Mouse (Mus musculus) lung, adult 2 months (tissue): Measurements from ENCODE around the gene Rnf169.

ENCODE experiments used
- CTCF ChIP-seq: fragments of 200-500 bp; IDR thresholded peaks from 2 replicates; pipeline ENCODE4 v1.5.1; 2011; ENCODE audit warnings: mild to moderate bottlenecking, low read length, control low read depth; ENCODE audit not compliant: insufficient read depth
- POLR2A ChIP-seq: fragments of 200-500 bp; IDR thresholded peaks from 2 replicates; pipeline ENCODE4 v1.6.1; 2011; ENCODE audit warnings: low read depth, mild to moderate bottlenecking, control low read depth, low read length, borderline replicate concordance; ENCODE audit errors: extremely low read depth

DNA sequence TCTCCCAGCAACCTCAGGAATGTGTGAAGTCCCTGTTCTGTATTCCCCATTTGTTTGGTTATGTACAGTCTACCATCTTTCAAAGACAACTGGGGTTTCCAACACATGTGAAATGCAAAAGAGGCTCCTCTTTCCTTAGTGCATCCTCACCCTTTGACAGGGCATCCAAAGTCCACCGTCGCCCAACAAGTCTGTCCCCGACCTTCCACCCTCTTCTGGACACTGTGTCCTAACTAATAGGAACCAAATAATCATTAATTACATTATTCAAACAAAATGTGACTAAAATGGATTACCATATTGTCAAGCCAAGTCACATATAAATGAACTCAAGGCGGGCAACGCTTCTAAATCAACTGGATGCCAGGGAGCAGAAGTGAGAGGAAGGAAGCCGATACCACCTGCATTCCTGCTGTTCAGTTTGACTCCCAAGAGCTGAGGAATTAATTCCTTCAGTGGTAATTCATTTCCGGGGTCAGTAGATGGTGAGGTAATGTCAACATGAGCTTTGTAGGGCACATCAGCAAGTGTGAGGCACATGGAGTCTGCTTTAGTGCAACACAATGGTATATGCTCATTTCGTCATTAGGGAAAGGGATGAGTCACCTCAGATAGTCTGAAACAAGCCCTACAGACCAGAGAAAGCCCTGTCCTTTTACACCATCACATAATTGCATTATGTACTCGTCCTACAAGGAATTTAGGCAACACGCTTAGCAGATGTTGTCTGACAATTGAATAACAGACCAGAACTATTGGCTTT, 5.9 kb downstream of the Rnf169 start:
- TF ChIP-seq POLR2A: no peak
- TF ChIP-seq CTCF: no peak
